Mouse (Mus musculus): ENCODE measurements around the gene Ttl.

The Ttl gene

DNA sequence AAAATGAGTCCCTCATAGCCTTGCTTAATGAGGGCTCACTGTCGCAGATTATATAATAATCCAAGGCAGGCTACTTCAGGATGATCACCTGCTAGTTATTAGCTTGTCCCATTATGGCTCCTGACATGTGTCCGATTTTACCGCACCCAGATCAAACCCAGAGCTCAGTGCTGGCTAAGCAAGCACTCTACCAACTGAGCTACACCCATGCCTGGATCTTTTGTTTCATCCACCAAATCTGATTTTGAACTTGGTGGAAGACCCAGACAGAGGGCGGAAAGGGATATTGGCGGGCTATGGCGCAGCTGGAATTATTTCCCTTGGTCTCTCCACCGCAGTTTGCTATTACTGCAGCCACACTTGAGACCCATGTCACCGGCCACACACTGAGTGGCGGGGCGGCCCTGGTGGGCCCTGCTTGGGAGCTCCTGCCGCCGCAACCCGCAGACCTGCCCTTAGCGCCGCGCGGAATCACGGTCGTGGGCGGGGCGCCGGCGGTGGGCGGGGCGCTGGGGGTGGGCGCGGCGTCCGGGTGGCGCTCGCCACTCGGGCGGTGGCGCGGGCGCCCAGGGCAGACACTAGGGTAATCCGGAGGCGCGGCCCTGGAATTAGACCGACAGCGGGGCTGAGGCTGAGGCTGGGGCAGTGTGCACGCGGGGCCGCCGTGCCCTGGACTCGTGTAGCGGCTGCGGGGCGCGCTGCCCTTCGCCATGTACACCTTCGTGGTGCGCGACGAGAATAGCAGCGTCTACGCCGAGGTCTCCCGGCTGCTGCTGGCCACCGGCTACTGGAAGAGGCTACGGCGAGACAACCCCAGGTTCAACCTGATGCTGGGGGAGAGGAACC is at the start of gene Ttl:
TSS of gene Ttl (plus strand) at position 506 of the 846 bp plus-strand sequence.
- peak; percentile 66 to 77 for DNase-seq

GRCm38 (mm10) chr2:129020106-129020505 is 45.6 kb upstream of the Ttl start:
- no peak for DNase-seq

GRCm38 (mm10) chr2:129024820-129025219 is 40.9 kb upstream of the Ttl start:
- DNase-seq = no peak

DNA sequence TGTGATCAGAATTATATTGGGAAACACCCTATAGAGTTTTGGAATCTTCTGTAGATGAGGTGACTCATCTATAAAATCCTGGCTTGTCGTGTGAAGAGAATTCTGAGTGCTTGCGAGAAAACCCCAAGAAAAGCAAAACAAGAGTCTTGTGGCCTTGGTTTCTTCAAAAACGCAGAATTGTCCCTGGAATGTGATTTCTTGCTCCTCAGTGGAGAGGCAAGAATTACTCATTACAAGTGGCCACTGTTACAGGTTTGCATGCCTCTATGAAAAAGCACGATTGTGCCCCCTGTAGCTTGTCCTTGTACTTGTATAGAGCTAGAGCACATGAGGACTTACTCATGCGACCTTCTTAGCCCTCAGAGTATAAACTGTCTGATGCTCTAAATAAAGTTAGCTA is 30.4 kb upstream of the Ttl start:
- DNase-seq = no peak

DNA sequence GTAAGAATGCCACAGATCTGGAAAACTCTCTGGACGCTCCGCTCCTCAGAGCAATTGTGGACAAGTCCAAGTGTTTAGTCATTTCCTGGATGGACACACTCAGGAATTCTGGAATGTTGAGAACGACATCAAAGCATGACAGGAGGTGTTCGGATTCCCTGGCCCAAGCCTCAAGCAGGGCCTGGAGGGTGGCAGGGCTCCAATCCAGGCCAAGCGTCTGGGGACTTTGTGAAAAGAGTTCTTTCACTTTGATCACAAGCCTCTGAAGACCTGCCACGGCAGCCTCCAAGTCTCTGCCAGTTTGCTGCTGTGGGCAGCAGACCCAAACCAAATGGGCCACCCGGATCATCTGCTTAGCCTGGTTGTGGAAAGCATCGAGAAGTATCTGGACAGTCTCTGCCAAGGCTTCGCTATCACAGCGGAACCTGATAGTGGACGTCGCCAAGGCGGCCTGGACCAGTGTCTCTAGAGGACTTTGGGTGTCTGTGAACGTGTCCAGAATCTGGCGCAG is 27.3 kb upstream of the Ttl start:
- DNase-seq = no peak

DNA sequence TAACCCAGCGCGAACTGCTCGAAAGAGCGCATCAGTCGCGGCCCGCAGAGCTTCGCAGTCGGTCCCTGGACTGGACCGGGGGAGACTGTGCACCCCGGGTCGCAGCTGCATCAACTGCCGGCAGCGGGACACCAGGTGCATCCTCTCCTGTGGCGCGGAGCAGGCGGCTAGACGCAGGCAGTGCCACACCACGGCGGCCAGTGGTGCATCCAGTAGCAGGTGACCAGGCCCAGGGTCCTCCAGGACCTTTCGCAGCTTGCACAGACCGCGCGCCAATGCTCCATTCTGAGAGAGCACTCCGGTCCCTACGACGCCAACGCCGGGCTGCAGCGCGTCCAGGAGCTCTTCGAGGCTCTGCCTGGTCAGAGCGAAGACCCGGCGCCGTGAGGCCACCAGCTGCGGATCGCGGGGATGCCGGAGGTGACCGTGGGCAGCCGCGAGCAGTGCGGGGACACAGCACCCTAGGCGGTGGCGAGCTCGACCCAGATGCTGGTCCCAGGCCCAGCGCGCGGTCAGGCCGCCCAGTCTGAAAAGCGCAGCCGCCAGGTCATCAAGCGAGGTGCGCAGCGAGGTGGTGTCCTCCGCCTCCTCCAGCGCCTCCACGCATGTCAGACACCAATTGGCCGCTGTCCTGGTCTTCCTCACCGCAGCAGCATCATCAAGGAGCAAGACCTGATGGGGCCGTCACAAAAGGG is 26.7 kb upstream of the Ttl start:
- no peak for DNase-seq

DNA sequence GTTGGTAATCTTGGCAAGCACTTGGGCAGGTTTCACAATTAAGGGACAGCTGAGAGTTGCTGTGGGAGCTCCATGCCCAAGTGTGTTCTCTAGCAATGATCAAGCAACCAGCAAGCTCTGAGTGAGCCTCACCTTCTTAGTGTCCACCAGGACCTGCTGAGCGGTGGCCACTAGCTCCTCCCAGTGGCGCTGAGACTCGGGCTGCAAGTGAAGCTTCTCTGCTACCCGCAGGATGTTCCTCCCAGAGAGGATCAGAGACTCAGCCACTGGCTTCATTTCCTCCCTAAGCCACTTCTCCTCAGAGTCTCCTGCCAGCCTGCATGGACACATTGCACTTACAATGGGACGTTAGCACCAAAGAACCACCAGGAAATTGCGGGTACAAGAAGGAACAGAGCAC is 25.2 kb upstream of the Ttl start:
- DNase-seq = no peak

- no peak for DNase-seq
Observed at GRCm38 (mm10) chr2:129046172-129046845, 19.4 kb upstream of the Ttl start.

DNA sequence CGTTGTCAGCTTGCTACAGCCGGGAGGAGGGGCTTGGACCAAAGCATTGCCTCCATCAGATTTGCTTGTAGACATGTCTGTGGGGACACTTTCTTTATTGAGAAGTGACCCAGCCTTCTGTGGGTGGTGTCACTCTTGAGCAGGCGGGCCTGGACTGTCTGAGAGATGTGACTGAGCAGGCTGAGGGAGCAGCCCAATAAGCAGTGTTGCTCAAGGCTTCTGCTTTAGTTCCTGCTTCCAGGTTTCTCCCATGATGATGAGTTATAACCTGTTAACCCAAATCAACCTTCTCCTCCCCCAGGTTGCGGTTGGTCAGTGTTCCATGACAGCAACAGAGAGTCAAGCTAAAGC is 18.9 kb upstream of the Ttl start:
- no peak for DNase-seq

DNA sequence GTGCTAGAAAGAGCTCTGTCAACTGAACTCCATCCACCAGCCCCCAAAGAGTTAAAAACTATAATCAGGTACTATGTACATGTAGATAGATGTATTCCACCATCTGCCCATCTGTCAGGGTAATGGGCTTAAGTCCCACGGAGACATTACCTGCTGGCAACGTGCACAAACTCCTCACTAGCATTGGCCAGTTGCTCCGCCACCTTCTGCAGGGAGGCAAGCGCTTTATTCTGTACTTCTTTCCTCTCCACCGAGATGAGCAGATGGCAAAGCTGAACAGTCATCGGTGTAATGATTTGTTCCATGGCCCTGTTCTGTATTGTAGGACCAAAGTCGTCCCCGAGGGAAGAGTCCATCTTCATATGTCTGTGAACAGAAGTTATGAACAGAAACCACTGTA is 17.9 kb upstream of the Ttl start, which contains the start of gene Vinac1:
TSS of gene Vinac1 (minus strand) at position 362 of the 400 bp plus-strand sequence.
- no peak for DNase-seq

DNA sequence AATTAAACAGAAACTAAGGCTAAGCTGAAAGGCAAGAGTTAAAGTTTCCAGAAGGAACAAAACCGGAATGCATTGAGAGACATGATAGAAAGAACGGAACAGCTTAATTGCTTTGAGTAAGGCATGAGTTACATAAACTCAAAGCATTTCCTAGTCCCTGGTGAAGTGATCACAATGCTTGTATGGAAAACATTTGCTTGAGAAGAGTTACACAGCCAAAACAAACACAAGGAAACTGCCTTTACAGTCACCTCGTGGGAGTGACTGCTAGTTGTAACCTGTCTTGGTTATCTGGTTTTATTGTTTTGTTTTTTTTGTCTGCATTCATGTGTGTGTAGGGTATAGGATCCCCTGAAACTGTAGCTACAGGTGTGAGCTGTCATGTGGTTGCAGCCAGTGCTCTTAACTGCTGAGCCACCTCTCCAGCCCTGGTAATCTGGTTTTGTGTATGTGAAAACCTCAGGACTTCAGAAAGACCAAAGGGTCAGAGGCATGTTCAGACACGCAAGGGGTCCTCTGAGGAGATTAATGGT is 13.2 kb upstream of the Ttl start:
- no peak for DNase-seq

GRCm38 (mm10) chr2:129055741-129056140 is 10.0 kb upstream of the Ttl start:
- no peak for DNase-seq

DNA sequence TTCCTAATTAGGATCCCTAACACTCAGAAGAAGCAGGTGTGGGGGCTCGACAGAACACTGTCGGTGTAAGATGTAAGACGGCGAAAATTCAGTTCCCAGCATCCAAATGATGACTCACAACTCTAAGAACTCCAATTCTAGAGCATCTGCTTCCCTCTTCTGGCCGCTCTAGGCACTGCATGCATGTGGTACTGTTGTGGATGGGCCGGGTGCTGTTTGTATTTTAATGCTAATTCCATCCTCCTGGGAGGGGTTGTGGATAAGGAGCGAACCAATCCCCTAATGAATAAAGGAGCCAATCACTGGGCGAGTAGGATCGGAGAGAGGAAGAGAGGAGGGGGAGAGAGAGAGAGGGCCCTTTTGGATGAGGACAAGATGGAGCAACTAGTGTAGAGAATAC is 9.1 kb upstream of the Ttl start:
- DNase-seq = peak in 1 of 2 experiments; percentile 47

DNA sequence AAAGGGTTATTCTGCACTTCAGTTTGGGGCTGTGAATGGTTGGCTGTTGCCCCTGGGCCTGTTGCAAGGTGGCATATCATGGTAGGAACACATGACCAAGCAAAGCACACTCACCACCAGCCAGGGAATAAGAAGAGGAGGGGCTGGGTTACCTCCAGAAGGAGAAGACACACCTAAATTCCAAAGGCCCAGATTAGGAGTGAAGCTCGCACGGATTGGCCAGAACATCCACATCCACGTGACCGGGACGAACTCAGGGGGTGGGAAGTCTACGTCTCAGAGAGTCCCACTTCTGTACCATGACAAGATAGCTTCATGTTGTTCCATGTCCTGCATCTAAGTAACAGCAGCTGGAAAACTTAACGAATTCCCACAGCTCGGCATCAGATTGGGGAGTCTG is 8.5 kb upstream of the Ttl start:
- DNase-seq = no peak

DNA sequence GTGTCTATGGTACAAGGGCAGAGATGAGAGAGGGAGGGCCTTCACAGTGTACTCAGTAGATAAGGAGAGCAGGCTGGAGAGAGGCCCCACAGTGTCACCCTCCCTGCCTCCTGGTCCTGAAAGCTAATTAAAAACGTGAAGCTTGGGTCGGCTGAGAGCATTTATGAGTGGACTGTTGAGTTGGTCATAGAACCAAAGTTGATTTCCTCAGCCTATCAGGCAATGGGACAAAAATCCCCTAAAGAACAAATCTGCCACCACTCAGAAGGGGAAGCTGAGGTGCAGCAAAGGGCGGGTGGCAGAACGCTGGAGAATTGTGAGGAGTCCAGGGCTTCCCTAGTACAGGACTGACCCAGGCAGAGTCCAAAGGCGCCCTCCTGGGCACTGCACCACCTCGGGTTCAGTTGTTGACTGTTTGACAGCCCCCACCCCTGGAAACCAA is 7.8 kb upstream of the Ttl start:
- no peak for DNase-seq

DNA sequence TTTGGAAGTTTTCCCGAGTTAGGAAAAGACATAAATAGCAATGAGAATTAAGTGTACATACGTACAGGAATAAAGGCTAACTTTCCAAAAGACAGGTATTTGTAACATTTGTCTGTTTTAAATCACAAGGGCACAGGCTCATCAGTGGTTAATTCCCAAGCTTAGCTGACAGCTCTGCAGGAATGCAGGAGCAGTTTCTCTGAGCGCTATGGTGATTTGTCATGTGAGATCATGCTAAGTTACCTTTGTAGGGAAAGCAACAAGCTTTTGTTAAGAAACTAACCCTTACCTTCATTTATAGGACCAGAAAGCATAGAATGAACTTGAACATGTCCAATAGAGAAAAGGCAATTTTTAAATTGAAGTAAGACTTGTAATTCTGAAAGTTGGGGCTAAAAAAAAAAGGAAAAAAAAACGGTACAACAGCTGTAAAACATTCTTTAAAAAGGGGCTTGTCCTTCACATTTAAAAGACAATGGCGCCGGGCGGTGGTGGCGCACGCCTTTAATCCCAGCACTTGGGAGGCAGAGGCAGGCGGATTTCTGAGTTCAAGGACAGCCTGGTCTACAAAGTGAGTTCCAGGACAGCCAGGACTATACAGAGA is 4.2 kb upstream of the Ttl start:
- DNase-seq = no peak

GRCm38 (mm10) chr2:129066326-129066725 is 584 bp downstream of the Ttl start:
- DNase-seq = peak in 1 of 2 experiments; percentile 24

- no peak for DNase-seq
Observed at GRCm38 (mm10) chr2:129070296-129070695, 4.6 kb downstream of the Ttl start.

DNA sequence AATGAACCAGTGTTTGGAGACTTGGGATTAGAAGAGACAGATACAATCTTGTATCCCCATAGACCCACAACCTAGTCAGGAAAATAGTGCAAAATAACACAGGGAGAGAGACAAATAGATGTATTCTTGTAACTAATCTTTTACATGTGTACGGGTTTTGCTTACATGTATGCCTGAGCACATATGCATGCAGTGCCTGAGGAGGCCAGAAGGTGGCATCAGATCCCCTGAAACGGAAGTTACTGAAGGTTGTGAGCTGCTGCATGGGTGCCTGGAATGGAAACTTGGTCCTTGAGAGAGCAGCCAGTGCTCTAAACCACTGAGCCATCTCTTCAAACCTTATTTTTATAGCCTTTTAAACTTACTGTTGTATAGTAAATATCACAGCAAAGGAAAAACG is 12.6 kb downstream of the Ttl start:
- DNase-seq = peak; percentile 20 to 45

GRCm38 (mm10) chr2:129079194-129079593 is 13.5 kb downstream of the Ttl start:
- DNase-seq = no peak

DNA sequence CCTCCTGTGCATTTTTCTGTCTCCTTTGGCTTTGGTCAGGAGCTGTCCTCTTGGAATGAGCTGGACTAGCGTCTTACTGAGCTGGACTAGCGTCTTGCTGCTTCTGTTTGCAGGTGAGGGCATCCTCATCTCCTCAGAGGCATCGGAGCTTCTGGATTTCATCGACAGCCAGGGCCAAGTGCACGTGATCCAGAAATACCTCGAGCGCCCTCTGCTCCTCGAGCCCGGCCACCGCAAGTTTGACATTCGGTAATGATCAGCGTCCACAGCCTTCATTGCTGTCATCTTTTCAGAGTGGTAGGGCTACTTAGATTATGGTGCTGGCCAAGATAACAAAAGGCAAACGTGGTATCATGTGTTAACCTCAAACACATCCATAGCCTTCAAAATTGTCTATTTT is 15.4 kb downstream of the Ttl start:
- no peak for DNase-seq

- no peak for DNase-seq
Observed at GRCm38 (mm10) chr2:129083514-129083913, 17.8 kb downstream of the Ttl start.

DNA sequence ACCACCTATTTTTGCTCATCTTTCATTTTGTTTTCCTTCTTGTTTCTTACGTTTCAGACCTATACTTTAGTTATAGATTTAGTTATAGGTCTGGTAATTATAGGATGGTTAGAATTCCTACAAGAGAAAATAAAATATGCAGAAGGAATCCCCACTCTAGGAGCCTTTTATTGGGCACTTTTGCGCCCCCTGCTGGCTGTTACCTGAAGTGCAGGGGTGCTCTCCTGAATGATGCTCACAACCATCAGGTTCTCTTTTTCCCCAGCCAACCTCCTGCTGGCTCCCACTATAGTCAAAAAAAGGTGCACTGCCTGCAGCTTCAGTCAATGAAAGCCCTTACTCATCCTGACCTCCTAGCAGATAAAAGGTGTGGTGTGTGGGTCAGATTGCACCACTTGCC is 19.2 kb downstream of the Ttl start:
- peak in 1 of 2 experiments; percentile 33 for DNase-seq

All from spleen, adult 18-20 months (tissue).